Mouse (Mus musculus) 3134 (cell line): Measurements from ENCODE around the gene Smoc1.

Experiments used
- DNase-seq: peaks from one replicate; pipeline ENCODE4 v3.0.0-alpha.2; 2011; ENCODE audit warnings: low spot score; ENCODE audit not compliant: insufficient read length; ENCODE audit errors: extremely low read depth

The Smoc1 gene

GRCm38 (mm10) chr12:81205619-81206560 is 179.3 kb downstream of the Smoc1 start:
- DNase-seq, result no peak

GRCm38 (mm10) chr12:81208559-81208958 is 182.0 kb downstream of the Smoc1 start:
- no peak for DNase-seq

- DNase-seq, result no peak
Observed at GRCm38 (mm10) chr12:81219339-81219738, 192.7 kb downstream of the Smoc1 start.

- DNase-seq, result no peak
Observed at GRCm38 (mm10) chr12:81223276-81223675, 196.7 kb downstream of the Smoc1 start.

- DNase-seq, result no peak
Observed at GRCm38 (mm10) chr12:81224843-81225242, 198.2 kb downstream of the Smoc1 start.

GRCm38 (mm10) chr12:81225966-81226577 is 199.5 kb downstream of the Smoc1 start:
- DNase-seq, result no peak

GRCm38 (mm10) chr12:81226590-81226989 is 200.0 kb downstream of the Smoc1 start:
- no peak for DNase-seq

GRCm38 (mm10) chr12:81227767-81228460 is 201.3 kb downstream of the Smoc1 start:
- no peak for DNase-seq

- DNase-seq, result no peak
Observed at GRCm38 (mm10) chr12:81233746-81234380, 207.3 kb downstream of the Smoc1 start.

- DNase-seq, result no peak
Observed at GRCm38 (mm10) chr12:81235456-81236330, 209.1 kb downstream of the Smoc1 start.
